Mouse (Mus musculus) bone marrow, adult 2 months (tissue): ENCODE results near the gene Wdr86.

ENCODE experiments used
- CTCF ChIP-seq: fragments of 200-500 bp; IDR thresholded peaks from 2 replicates; pipeline ENCODE4 v1.5.1; 2011; ENCODE audit warnings: low read length, control low read depth; ENCODE audit not compliant: control insufficient read depth, insufficient read depth
- POLR2A ChIP-seq: fragments of 200-500 bp; IDR thresholded peaks from 2 replicates; pipeline ENCODE4 v1.6.1; 2011; ENCODE audit warnings: low read depth, mild to moderate bottlenecking, control low read depth, low read length, borderline replicate concordance; ENCODE audit not compliant: control insufficient read depth

DNA sequence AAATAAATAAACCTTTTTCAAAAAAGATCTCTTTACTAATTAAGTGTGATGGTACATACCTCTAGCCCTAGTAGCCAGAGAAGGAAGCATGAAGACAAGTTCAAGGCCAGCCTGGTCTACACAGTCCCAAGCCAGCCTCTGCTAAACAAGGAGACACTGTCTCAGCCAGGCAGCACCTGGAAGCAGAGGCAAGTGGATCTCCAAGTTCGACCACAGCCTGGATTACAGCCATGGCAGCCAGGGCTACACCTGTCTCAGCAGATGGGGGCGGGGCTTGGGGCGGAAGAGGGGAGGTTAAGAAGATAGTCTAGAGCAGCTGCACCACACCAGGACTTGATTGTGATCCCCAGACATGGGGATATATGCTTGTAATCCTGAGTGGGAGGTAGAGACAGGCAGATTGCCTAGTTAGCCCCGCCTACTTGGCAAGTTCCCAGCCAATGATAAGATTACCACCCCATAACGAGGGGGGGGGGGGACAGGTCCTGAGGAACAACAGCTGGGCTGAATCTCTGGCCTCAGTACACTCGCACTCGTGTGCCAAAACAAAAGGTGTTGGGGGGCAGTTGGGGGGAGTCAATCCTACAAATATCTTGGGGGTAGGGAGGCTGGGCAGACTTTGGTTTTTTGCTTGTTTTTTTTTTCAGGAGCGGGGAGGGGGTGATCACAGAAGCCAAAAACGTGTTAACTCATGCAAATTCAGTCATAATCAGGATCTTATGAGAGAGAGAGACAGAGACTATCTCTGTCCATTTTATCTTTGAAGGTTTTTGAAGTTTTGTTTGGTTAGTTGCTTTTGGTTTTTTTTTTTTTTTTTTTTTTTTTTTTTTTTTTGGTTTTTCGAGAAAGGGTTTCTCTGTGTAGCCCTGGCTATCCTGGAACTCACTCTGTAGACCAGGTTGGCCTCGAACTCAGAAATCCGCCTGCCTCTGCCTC lies 3.4 kb downstream of the Wdr86 start:
- TF ChIP-seq CTCF (no peak), POLR2A (no peak)
